Mouse (Mus musculus) thymus, adult 2 months (tissue): Measurements from ENCODE around the gene Atp6v0d1. TPM values are rescaled to one million over a fixed set of nuclear protein-coding genes. Genes with fewer than 3 reads are reported as not detected.

Experiments used
- DNase-seq: peaks from one replicate; pipeline ENCODE4 v3.0.0; 2021
- H3K27ac ChIP-seq: fragments of 200-500 bp; 2 replicates; pipeline ENCODE4 v1.5.1; 2012; ENCODE audit warnings: low read length, control low read depth; ENCODE audit not compliant: control insufficient read depth, insufficient read depth
- H3K27me3 ChIP-seq: fragments of 200-500 bp; 2 replicates; pipeline ENCODE4 v1.6.1; 2012; ENCODE audit warnings: mild to moderate bottlenecking, low read length, moderate library complexity, mixed read lengths; ENCODE audit not compliant: control insufficient read depth, insufficient read depth
- H3K36me3 ChIP-seq: fragments of 200-500 bp; 2 replicates; pipeline ENCODE4 v1.6.1; 2012; ENCODE audit warnings: mild to moderate bottlenecking, low read length, moderate library complexity; ENCODE audit not compliant: control insufficient read depth, insufficient read depth
- H3K4me1 ChIP-seq: fragments of 200-500 bp; replicated peaks from 2 replicates; pipeline ENCODE4 v1.6.1; 2012; ENCODE audit warnings: low read length; ENCODE audit not compliant: control insufficient read depth, insufficient read depth
- H3K4me3 ChIP-seq: fragments of 200-500 bp; 2 replicates; pipeline ENCODE4 v1.5.1; 2012; ENCODE audit warnings: mild to moderate bottlenecking, low read length, control low read depth, moderate library complexity; ENCODE audit not compliant: control insufficient read depth, insufficient read depth
- CTCF ChIP-seq: fragments of 200-500 bp; IDR thresholded peaks from 2 replicates; pipeline ENCODE4 v1.5.1; 2012; ENCODE audit warnings: mild to moderate bottlenecking, control low read depth, low read length, moderate library complexity, borderline replicate concordance; ENCODE audit not compliant: control insufficient read depth, poor library complexity, insufficient read depth; ENCODE audit errors: extremely low read depth
- POLR2A ChIP-seq: fragments of 200-500 bp; IDR thresholded peaks from 2 replicates; pipeline ENCODE4 v1.6.1; 2012; ENCODE audit warnings: mild to moderate bottlenecking, low read length, control low read depth, moderate library complexity; ENCODE audit not compliant: control insufficient read depth, poor library complexity, insufficient read depth; ENCODE audit errors: extremely low read depth
- WGBS: fragments of 180-500 bp; shearing (Covaris S2); methylation state at CpG from one replicate; pipeline ENCODE4 v1.1.7; 2018; 5-methylcytosine and 5-hydroxymethylcytosine counted together
- polyA plus RNA-seq: library from polyadenylated mRNA; depleted of rRNA; stranded (reverse); fragments of >200 nt; gene quantifications from 2 replicates; pipeline ENCODE4 v1.2.3, GENCODE M21; 2012

The Atp6v0d1 gene
- polyA plus RNA-seq, 1 experiment, result 112 TPM

DNA sequence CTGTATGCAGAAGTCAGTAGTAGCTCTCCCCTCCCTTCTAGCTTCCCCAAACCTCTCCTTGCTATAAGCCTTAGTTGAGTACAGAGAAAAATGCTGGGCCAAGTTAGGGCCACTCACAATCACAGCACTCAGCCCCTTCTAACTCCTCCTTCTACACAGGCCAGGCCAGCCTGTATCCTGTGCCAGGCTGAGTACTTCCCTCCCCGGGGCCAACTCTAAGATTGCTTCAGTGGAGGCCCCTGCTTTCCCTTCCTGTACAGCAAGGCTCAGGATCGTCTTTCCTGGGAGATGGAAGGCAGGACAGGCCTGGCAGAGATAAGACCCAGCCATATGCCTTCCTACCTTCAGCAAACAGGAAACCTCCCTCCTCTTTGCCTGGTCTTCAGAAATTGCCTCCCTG is 32.4 kb downstream of the Atp6v0d1 start:
- no peak for DNase-seq
- WGBS, result 44% methylated on average over 2 of the region's 2 CpGs
- Histone ChIP-seq H3K4me3 (no peak overlapping the region), H3K36me3 (peaks cover 32% of the 10 kb centered on the region; the same call in 1 of the 2 replicates), H3K27ac (no peak overlapping the region), H3K27me3 (no peaks in the 10 kb centered on the region), H3K4me1 (no peaks in the 10 kb centered on the region)
- TF ChIP-seq POLR2A, result no peak
- TF ChIP-seq CTCF, result no peak

DNA sequence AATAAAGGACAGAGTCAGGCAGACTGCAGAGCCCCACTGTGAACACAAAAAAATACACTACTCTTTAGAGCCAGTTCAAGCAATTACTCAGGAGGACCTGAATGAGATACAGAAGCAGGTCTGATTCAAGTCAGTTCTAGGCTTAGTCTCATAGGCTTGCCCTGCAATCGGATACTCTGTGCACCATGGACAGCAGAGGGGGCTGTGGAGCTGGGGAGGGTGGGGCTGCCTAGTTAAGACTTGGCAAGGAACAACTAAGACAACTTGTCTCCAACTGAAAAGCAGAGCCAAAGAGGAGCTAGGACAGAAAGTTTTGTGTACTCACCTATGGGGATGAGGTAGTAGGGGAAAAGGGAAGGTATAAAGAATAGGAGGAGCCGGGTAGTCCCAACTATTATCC is 34.1 kb downstream of the Atp6v0d1 start:
- Histone ChIP-seq H3K4me1 (no peaks in the 10 kb centered on the region), H3K4me3 (no peak overlapping the region), H3K27me3 (no peaks in the 10 kb centered on the region), H3K36me3 (peaks cover 18% of the 10 kb centered on the region; the same call in 1 of the 2 replicates), H3K27ac (no peak overlapping the region)
- peak; percentile 61 for DNase-seq
- WGBS, result 76% methylated on average over 2 of the region's 2 CpGs
- TF ChIP-seq POLR2A (no peak), CTCF (no peak)

GRCm38 (mm10) chr8:105529271-105529670 is 36.6 kb downstream of the Atp6v0d1 start:
- whole genome bisulfite sequencing, result 96% methylated on average over 3 of the region's 3 CpGs
- Histone ChIP-seq H3K36me3 (peaks cover 10% of the 10 kb centered on the region; the same call in 1 of the 2 replicates), H3K27ac (no peak overlapping the region), H3K4me3 (no peak overlapping the region), H3K4me1 (no peaks in the 10 kb centered on the region), H3K27me3 (no peaks in the 10 kb centered on the region)
- DNase-seq, result no peak
- TF ChIP-seq CTCF (no peak), POLR2A (no peak)

GRCm38 (mm10) chr8:105528206-105528605 is 37.6 kb downstream of the Atp6v0d1 start:
- Histone ChIP-seq H3K27ac (no peak overlapping the region), H3K4me1 (no peaks in the 10 kb centered on the region), H3K36me3 (peaks cover 10% of the 10 kb centered on the region; the same call in 1 of the 2 replicates), H3K4me3 (no peak overlapping the region), H3K27me3 (no peaks in the 10 kb centered on the region)
- 93% methylated on average over 1 of the region's 1 CpGs for WGBS
- no peak for DNase-seq
- no peak for TF ChIP-seq CTCF
- TF ChIP-seq POLR2A, result no peak

DNA sequence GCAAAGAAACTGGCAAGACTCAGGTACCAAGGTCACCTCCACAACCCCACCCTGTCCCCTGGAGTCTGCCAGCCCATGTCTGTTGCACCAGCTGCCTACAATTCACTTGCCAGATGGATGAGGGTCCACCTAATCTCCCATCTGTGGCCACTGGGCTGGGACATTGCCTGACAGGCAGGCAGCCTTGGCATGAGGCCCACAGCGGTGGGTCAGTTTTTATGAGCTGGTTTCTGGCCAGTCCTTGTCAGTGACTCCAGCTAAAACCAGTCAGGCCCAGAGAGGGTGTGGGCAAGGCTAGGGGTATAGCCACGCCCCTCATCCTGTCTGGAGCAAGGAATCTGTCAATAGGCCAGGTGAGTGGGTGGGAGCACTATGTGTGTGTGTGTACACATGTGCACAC is 38.7 kb downstream of the Atp6v0d1 start:
- no peak overlapping the region for H3K27ac ChIP-seq
- H3K4me1 ChIP-seq, result no peaks in the 10 kb centered on the region
- H3K4me3 ChIP-seq, result no peak overlapping the region
- WGBS, result 91% methylated on average over 2 of the region's 2 CpGs
- no peak for TF ChIP-seq CTCF
- no peak for TF ChIP-seq POLR2A
- no peaks in the 10 kb centered on the region for H3K27me3 ChIP-seq
- no peak for DNase-seq
- peaks cover 10% of the 10 kb centered on the region; the same call in 1 of the 2 replicates for H3K36me3 ChIP-seq

DNA sequence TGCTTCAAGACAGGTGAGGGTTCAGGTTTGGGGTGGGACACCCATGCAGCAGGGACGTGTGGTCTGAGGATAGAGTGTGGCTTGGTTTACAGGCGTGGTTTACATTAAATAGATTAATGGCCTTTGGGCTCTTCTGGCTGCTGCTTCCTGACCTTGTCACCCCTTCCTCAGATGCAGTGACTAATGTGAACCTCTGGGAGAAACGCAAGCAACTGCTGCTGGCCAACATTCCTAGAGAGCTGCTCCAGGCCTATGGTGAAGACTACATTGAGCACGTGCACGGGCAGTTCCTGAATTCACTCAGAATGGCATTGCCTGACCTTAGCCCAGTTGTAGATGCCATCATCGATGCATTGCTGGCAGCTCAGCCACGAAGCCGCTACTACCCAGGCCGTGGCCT is 43.0 kb downstream of the Atp6v0d1 start:
- H3K36me3 ChIP-seq, result no peaks in the 10 kb centered on the region; the same call in 1 of the 2 replicates
- H3K4me1 ChIP-seq, result peaks cover 8% of the 10 kb centered on the region; the same call in 1 of the 2 replicates
- WGBS, result 94% methylated on average over 9 of the region's 9 CpGs
- DNase-seq, result no peak
- H3K27me3 ChIP-seq, result no peaks in the 10 kb centered on the region; the same call in 1 of the 2 replicates
- TF ChIP-seq CTCF (no peak), POLR2A (no peak)
- no peak overlapping the region for H3K4me3 ChIP-seq
- no peak overlapping the region for H3K27ac ChIP-seq
